Mouse (Mus musculus) embryo, embryonic 10 days (tissue): ENCODE measurements around the gene Polr2g.

Experiments
- DNase-seq: peaks from one replicate; pipeline ENCODE4 v3.0.0-alpha.2; 2015; ENCODE audit warnings: low spot score

The Polr2g gene

GRCm38 (mm10) chr19:8758899-8759298, 39.5 kb downstream of the Polr2g start:
- no peak for DNase-seq

- DNase-seq = no peak
These were observed 40.8 kb downstream of the Polr2g start for GRCm38 (mm10) chr19:8757471-8757998.

DNA sequence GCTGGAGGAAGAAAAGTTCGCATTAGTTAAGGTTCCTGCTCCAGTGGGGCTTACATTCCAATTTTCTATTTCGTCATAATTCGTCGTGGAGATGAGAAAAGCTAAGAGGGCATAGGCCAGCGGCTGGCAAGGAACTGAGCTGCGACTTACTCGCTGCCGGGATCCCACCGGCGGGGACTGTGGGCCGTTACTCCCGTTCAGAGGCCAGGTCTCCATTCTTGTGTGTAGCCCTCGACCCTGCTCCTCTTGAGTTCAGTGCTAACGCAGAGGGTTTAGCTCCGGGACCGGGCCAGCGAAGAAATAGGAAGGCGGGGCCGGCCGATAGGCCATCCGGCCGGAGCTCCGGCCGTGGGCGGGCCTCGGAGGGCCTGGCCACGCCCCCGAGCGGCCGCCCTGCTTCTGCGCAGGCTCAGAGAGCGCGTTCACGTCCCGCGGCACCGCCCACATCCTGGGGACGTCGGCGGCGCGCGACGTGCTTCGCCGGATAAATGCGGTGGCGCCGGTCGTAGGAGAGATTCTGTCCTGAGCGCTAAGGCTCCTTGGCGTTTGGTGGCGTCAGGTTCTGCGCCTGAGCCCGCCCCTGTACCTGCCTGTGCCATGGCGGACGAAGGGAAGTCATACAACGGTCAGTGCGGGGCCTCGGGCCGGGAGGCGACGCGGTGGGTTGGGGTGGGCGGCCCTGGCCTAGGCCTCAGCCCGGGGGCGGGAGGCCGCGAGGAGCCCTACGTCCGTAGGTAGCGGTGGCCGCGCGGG, 41.6 kb downstream of the Polr2g start, which contains the start of gene Nxf1:
Gene Nxf1, plus strand, starts transcription at position 439 of the 753 bp plus-strand sequence.
- peak; percentile 97 for DNase-seq

GRCm38 (mm10) chr19:8755652-8756051, 42.7 kb downstream of the Polr2g start:
- no peak for DNase-seq

DNA sequence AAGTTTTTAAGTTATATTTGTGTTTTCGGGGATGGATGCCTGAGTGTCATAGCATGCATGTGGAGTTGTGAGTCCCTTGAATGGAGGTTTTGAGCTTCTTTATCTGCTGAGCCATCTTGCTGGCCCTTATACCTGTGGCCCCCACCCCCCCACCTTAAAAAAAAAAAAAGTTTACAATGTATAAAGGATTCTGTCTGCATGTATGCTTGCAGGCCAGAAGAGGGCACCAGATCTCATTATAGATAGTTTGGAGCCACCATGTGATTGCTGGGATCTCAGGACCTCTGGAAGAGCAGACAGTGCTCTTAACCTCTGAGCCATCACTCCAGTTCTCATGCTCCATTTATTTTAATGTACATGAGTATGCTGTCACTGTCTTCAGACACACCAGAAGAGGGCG, 51.0 kb downstream of the Polr2g start:
- no peak for DNase-seq

GRCm38 (mm10) chr19:8745382-8745781, 53.0 kb downstream of the Polr2g start:
- no peak for DNase-seq
